Mouse (Mus musculus) lung, postnatal 4 days (tissue): Measurements from ENCODE around the gene Slc31a2.
"Not testable (repeated sequence)": the region's sequence is repeated elsewhere in the genome, so short reads cannot be mapped to it uniquely, and the experiment has no call there.

ENCODE experiments used
- DNase-seq, 2 experiments: peaks; one replicate each; pipeline ENCODE4 v3.0.0; 2021

The Slc31a2 gene

GRCm38 (mm10) chr4:62262276-62262675 lies at the start of gene Slc31a2:
Gene Slc31a2, plus strand, starts transcription at chr4:62262562.
- no peak for DNase-seq

- no peak for DNase-seq
Measured at GRCm38 (mm10) chr4:62213490-62213889, 48.9 kb upstream of the Slc31a2 start.

GRCm38 (mm10) chr4:62228391-62228790 lies 34.0 kb upstream of the Slc31a2 start:
- peak in 1 of 2 experiments; percentile 46 for DNase-seq

DNA sequence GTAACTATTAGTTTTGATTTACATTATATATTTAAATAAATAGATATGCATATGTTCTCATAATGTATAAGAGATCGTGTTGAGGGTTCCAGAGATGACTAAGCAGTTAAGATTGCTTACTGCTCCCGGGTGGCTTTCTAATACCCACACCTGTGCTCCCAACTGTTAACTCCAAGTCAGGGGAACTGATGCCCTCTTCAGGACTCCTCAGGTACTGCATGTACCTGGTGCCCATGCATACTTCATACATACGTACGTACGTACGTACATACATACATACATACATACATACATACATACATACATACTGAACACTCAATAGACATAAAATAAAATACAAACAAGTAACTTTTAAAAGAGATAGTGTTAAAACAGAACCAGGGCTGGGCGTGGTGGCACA lies 32.9 kb upstream of the Slc31a2 start:
- DNase-seq, result no peak

DNA sequence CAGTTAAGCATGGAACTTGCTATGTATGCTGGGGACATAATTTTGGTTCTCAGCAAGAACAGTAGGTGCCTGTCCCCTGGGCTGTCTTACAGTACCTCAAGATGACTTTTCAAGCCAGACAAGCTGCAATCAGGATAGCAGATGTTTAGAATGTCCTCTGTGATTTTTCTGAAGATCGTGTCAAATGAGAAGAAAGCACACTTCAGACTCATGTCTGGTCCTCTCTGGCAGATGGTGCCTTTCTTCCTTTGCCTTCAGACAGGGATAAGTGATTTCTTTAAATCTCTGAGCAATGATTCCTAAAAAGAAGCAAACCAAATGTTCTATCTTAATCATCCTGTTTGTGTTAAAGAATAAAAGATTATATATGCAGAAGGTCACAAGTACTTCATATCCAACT lies 32.2 kb upstream of the Slc31a2 start:
- no peak for DNase-seq

DNA sequence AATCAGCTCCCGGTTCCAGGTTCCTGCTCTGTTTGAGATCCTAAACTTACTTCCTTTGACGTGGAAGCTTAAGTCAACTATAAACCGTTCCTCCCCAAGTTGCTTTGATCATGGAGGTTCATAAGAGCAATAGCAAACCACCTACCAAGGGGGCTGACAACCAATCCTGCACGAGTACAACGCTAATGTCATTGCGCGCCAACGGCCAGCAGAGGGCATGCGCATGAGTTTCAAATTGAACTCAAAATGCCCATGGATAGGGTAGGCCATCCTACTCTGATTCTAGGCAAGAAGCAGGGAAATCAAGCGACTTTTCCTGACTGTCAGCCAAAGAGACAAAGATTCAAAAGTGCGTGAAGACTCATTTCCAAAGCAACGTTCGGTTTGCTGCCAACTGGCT lies 31.6 kb upstream of the Slc31a2 start, which contains the start of gene Zfp37:
Zfp37 (minus strand) TSS at position 279 of the 400 bp plus-strand sequence.
- DNase-seq, result no peak

- DNase-seq, result no peak
Measured at GRCm38 (mm10) chr4:62240586-62240985, 21.8 kb upstream of the Slc31a2 start.

GRCm38 (mm10) chr4:62248328-62248727 lies 14.0 kb upstream of the Slc31a2 start:
- DNase-seq, result no peak

DNA sequence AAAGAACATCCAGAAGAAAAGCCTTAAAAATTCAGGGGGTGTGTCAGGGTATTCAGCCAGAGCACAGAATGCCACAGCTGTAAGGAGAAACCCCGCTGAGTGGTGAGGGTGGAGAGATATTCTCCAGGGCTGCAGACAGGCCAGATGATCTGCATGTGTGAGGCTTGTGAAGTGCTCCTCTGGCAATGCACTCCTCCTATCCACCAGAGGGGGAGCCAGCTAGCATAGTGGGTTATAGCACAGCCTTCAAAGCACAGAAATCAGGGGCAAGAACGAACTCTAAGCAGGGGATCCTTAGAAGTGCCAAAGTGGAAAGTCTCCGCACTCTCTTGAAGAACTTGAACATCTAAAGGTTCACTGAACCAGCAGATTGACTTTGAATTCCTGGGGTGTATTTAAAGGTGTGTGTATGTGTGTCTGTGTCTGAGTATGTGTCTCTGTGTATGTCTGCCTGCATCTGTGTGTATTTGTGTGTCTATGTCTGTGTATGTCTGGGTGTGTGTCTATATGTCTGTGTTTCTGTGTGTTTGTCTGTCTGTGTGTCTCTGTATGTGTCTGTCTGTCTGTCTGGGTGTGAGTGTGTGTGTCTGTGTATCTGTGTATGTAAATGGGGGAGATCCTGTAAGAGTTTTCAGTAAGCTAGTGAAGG lies 11.3 kb upstream of the Slc31a2 start:
- no peak for DNase-seq

DNA sequence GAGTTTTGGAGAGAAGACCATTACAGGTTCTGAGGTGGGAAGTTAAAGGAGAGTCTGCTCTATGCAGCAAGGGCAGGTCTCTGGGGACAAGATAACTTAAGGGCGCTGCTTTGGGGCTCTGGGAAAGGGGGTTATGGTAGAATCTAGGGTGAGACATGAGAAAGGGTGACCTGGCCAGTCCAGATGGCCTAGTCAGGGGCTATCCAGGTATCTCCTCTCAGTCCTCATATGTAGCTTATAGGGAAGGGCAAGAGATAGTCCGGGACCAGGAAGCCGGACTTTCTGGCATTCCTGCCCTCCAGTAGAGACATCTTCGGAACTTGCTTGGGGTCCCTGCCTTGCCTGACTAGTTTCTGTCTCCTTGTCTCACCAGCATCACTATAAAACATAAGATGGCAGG lies 10.6 kb upstream of the Slc31a2 start:
- DNase-seq, result no peak

DNA sequence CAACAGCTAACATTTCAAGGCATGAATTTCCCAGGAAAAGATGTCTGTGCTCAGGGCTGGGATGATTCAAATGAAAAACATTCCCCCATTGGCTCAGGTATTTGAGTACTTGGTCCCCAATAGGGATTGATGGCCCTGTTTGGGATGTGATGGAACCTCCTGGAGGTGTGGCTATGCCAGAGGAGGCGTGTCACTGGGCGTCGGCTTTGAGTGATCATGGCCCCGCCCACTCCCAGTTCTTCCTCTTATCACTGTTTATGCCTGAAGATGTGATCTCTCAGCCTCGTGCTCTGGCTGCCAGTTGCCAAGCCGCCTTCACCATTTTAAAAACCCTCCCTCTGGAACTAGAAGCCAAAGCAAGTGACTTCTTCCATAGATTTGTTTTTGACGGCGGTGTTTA lies 7.8 kb upstream of the Slc31a2 start:
- no peak for DNase-seq

DNA sequence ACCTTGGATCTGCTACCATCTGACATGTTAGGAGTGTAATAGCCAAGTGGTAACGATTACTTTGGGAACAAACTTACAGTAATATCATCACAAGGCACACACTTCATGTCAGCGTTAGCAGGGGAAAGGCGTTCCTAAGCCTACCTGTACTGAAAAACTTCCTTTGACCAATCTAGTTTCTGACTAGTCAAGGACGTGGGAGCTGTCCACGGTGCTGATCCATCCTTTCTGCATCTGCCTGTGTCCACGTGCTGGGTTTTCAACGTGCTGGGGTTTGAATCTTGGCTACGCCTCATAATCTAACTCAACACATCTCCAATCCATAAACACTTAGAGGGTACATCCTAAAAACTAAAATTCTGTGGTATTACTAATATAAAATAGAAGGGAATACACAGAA lies 5.4 kb upstream of the Slc31a2 start:
- DNase-seq, result peak in 1 of 2 experiments; percentile 28

- DNase-seq, result no peak
Measured at GRCm38 (mm10) chr4:62263133-62263844, 927 bp downstream of the Slc31a2 start.

GRCm38 (mm10) chr4:62265154-62265836 lies 2.9 kb downstream of the Slc31a2 start:
- peak in 1 of 2 experiments; percentile 27 for DNase-seq

DNA sequence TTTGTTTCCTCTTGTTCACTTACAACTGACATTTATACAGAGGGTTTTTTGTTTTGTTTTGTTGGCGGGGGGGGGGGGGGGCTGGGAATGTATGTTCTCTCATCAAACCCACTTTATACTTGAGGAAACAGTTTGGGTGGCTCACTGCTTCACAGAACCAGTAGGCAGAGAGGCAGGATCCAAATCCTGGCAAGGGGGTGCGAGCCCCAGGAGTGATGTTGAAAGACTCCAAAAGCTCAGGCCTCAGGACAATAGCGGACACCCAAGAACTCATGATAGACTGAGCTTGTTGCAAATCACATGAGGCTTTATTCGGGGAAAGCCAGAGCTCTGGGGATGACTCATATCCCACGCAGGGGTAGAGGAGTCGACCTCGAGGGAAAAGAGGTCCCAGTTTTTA lies 3.7 kb downstream of the Slc31a2 start:
- not testable (repeated sequence) for DNase-seq

DNA sequence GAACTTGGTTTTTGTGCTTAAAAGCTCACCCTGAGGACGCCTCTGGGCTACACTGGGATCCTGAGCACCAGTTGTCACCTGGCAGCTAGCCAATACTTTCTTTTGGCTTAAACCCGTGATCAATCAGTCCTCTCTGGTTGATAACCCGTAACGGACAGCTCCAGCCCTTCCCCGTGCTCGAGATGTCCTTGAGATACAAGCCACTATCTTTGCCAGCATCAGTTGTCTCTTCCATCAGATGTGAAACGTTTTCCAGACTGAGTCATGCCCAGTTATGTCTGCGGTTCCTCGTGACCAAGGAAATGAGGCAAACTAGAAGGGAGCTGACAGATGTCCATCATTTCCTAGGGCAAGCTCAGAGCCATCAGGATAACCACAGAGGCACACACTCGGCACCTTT lies 4.7 kb downstream of the Slc31a2 start:
- no peak for DNase-seq

DNA sequence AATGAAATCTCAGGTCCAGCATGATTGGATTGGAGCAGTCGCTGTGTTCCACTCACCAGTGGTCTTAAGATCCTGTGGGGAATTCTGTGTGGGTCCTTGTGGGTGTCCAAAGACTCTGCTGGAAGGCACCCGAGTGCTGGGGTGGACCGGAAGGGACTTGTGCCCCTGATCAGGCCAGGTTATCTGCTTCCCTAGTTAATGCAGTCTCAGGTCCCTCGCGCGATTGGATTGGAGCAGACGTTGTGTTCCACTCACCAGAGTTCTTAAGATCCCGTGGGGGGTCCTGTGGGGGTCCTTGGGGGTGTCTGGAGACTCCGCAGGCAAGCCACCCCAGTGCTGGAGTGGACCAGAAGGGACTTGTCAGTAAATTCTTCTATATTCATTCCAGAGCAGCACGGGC lies 10.3 kb downstream of the Slc31a2 start:
- DNase-seq, result no peak

DNA sequence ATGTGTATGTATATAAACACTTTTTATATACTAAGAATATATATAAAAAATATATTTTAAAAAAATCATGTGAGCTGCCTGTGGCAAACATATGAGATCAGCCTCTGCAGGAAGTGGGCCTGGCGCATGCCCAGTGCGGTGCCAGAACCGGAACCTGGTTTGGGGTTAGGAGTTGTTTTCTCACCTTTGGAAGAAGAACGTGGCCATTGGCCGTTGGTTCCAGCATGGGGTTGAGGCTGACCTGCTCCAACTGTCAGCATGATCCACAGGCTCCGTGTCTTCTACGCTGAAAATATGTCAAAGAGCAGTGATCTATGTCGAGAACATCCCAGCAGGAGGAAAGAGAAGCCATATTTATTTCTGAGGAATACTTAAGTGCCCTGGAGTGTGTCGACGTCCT lies 11.6 kb downstream of the Slc31a2 start:
- no peak for DNase-seq

- DNase-seq, result no peak
Measured at GRCm38 (mm10) chr4:62274841-62275536, 12.6 kb downstream of the Slc31a2 start.

DNA sequence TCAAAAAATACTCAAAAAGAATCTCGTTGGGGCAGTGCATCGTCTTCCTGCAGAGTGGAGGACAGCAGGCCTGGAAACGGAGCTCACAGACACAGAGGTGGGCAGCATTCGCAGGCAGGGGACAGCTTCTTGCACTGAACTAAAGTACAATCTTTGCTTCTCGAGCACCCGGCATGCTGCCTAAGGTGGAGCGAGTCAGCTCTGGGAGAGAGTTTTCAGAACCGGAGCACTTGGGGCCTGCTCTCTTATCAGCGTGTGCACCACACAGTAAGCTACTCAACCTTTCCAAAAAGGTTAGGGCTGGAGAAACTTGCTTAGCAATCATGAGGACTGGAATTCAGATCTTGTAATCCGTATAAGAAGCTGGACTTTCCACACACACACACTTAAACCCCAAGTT lies 14.3 kb downstream of the Slc31a2 start:
- DNase-seq, result no peak

DNA sequence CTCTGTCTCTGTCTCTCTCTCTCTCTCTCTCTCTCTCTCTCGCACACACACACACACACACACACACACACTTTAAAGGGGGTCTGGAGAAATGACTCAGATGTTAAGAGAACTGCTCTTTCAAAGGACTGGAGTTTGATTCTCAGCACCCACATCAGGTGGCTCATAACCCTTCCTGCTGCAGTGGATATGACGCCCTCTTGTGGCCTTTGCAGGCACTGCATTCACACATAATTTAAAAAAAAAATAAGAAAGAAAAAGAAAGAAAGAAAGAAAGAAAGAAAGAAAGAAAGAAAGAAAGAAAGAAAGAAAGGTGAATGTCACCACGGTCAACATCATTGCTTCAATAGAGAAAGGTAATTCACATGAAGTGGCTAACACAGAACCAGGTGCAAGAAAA lies 14.9 kb downstream of the Slc31a2 start:
- no peak for DNase-seq

DNA sequence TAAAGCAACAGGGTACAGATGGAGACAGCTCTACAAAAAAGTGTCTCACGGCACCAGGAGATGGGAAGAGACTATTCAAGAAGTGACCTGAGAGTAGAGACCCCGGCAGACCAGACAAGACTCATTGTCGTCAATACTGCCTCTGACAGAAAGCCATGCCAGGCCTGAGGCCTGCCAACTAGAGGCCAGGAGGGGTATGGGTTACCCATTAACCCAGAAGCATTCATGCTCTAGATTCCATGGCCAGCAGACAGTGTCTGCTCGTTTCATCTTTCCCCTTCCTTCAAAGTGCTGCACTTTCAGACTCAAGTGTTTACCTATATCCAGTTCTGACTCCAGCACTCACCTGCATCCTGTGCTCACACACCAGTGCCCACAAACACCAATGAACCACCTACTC lies 15.7 kb downstream of the Slc31a2 start:
- no peak for DNase-seq

DNA sequence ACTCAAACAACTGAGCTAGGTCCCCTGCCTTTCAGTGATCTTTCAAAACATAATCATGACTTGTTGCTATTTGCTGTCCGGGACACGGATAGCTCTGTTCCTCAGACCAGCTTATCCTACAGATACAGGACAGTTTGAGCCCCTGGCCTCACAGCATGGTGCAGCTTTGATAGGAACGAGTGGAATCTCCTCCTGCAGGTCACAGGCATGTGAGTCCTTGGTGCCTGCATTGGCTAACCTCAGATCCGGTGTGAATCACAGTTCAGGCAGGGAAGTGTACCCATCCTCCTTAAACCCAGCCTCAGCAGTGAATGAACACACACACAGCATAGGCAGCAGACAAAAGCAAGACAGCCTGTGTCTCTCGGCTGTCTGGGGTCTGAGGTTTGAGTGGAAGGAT lies 19.0 kb downstream of the Slc31a2 start:
- peak in 1 of 2 experiments; percentile 13 for DNase-seq
